Mouse (Mus musculus): Measurements from ENCODE around the gene Rapgef4. TPM values are rescaled to one million over a fixed set of nuclear protein-coding genes. Genes with fewer than 3 reads are reported as not detected.

Rapgef4 gene
- polyA plus RNA-seq, 1 experiment from 2014 or later = 2.1 TPM

GRCm38 (mm10) chr2:72284689-72285088 lies 303.6 kb downstream of the Rapgef4 start:
- Histone ChIP-seq H3K9me3 (no peaks in the 10 kb centered on the region), H3K4me1 (peaks cover 19% of the 10 kb centered on the region), H3K27ac (no peak overlapping the region), H3K4me3 (no peak overlapping the region), H3K36me3 (replicated peaks) (no peaks in the 10 kb centered on the region), H3K27me3 (ENCODE audit: poor library complexity, severe bottlenecking) (peaks cover 34% of the 10 kb centered on the region)
- DNase-seq (ENCODE audit: extremely low spot score, low spot score) = no peak
- 76% methylated on average over 7 of the region's 7 CpGs for WGBS

GRCm38 (mm10) chr2:72285256-72285887 lies 304.3 kb downstream of the Rapgef4 start, which contains the start of gene Map3k20:
Gene Map3k20, plus strand, starts transcription at chr2:72285637.
- no peaks in the 10 kb centered on the region for H3K9me3 ChIP-seq
- peaks cover 19% of the 10 kb centered on the region for H3K4me1 ChIP-seq
- DNase-seq (ENCODE audit: extremely low spot score, low spot score) = peak; percentile 77
- H3K4me3 ChIP-seq = peak within 1 kb of the TSS; percentile 97
- no peaks in the 10 kb centered on the region for H3K36me3 ChIP-seq (replicated peaks)
- H3K27ac ChIP-seq = peak within 1 kb of the TSS; percentile 93
- 2% methylated on average over 44 of the region's 50 CpGs for WGBS
- peaks cover 34% of the 10 kb centered on the region for H3K27me3 ChIP-seq (ENCODE audit: poor library complexity, severe bottlenecking)

GRCm38 (mm10) chr2:72285888-72286661 lies 305.0 kb downstream of the Rapgef4 start:
- peak; percentile 30 for DNase-seq (ENCODE audit: extremely low spot score, low spot score)
- no peaks in the 10 kb centered on the region for H3K9me3 ChIP-seq
- H3K27me3 ChIP-seq (ENCODE audit: poor library complexity, severe bottlenecking) = peaks cover 34% of the 10 kb centered on the region
- WGBS = 3% methylated on average over 46 of the region's 60 CpGs
- H3K36me3 ChIP-seq (replicated peaks) = no peaks in the 10 kb centered on the region
- peak overlapping the region; percentile 97 for H3K4me3 ChIP-seq
- peak overlapping the region; percentile 93 for H3K27ac ChIP-seq
- H3K4me1 ChIP-seq = peaks cover 19% of the 10 kb centered on the region

GRCm38 (mm10) chr2:72287142-72287541 lies 306.1 kb downstream of the Rapgef4 start:
- H3K4me1 ChIP-seq = peaks cover 19% of the 10 kb centered on the region
- H3K27me3 ChIP-seq (ENCODE audit: poor library complexity, severe bottlenecking) = peaks cover 32% of the 10 kb centered on the region
- H3K36me3 ChIP-seq (replicated peaks) = no peaks in the 10 kb centered on the region
- DNase-seq (ENCODE audit: extremely low spot score, low spot score) = no peak
- no peaks in the 10 kb centered on the region for H3K9me3 ChIP-seq
- H3K27ac ChIP-seq = no peak overlapping the region
- 67% methylated on average over 4 of the region's 4 CpGs for WGBS
- no peak overlapping the region for H3K4me3 ChIP-seq

GRCm38 (mm10) chr2:72288932-72289534 lies 308.0 kb downstream of the Rapgef4 start:
- H3K4me3 ChIP-seq = no peak overlapping the region
- H3K36me3 ChIP-seq (replicated peaks) = no peaks in the 10 kb centered on the region
- peaks cover 20% of the 10 kb centered on the region for H3K27me3 ChIP-seq (ENCODE audit: poor library complexity, severe bottlenecking)
- 93% methylated on average over 11 of the region's 11 CpGs for WGBS
- no peaks in the 10 kb centered on the region for H3K9me3 ChIP-seq
- H3K4me1 ChIP-seq = peaks cover 19% of the 10 kb centered on the region
- H3K27ac ChIP-seq = no peak overlapping the region
- no peak for DNase-seq (ENCODE audit: extremely low spot score, low spot score)

GRCm38 (mm10) chr2:72291103-72291502 lies 310.1 kb downstream of the Rapgef4 start:
- Histone ChIP-seq H3K4me3 (no peak overlapping the region), H3K9me3 (no peaks in the 10 kb centered on the region), H3K27ac (no peak overlapping the region), H3K36me3 (replicated peaks) (no peaks in the 10 kb centered on the region), H3K27me3 (ENCODE audit: poor library complexity, severe bottlenecking) (peaks cover 7% of the 10 kb centered on the region), H3K4me1 (peaks cover 12% of the 10 kb centered on the region)
- no peak for DNase-seq (ENCODE audit: extremely low spot score, low spot score)
- 70% methylated on average over 1 of the region's 1 CpGs for WGBS

GRCm38 (mm10) chr2:72292573-72292972 lies 311.5 kb downstream of the Rapgef4 start:
- Histone ChIP-seq H3K4me3 (no peak overlapping the region), H3K27me3 (ENCODE audit: poor library complexity, severe bottlenecking) (peaks cover 2% of the 10 kb centered on the region), H3K4me1 (peaks cover 7% of the 10 kb centered on the region), H3K9me3 (no peaks in the 10 kb centered on the region), H3K27ac (no peak overlapping the region), H3K36me3 (replicated peaks) (no peaks in the 10 kb centered on the region)
- no peak for DNase-seq (ENCODE audit: extremely low spot score, low spot score)
- 91% methylated on average over 8 of the region's 8 CpGs for WGBS

- Histone ChIP-seq H3K4me3 (no peak overlapping the region), H3K36me3 (replicated peaks) (no peaks in the 10 kb centered on the region), H3K27me3 (ENCODE audit: poor library complexity, severe bottlenecking) (no peaks in the 10 kb centered on the region), H3K4me1 (no peaks in the 10 kb centered on the region), H3K9me3 (no peaks in the 10 kb centered on the region), H3K27ac (no peak overlapping the region)
- WGBS = 80% methylated on average over 6 of the region's 6 CpGs
- DNase-seq (ENCODE audit: extremely low spot score, low spot score) = no peak
These were observed 314.0 kb downstream of the Rapgef4 start for GRCm38 (mm10) chr2:72294994-72295393.

GRCm38 (mm10) chr2:72296984-72297715 lies 316.1 kb downstream of the Rapgef4 start:
- no peak for DNase-seq (ENCODE audit: extremely low spot score, low spot score)
- Histone ChIP-seq H3K4me3 (no peak overlapping the region), H3K27me3 (ENCODE audit: poor library complexity, severe bottlenecking) (no peaks in the 10 kb centered on the region), H3K27ac (no peak overlapping the region), H3K36me3 (replicated peaks) (no peaks in the 10 kb centered on the region), H3K9me3 (no peaks in the 10 kb centered on the region), H3K4me1 (no peaks in the 10 kb centered on the region)
- WGBS = 89% methylated on average over 10 of the region's 10 CpGs

- no peaks in the 10 kb centered on the region for H3K9me3 ChIP-seq
- no peaks in the 10 kb centered on the region for H3K27me3 ChIP-seq (ENCODE audit: poor library complexity, severe bottlenecking)
- H3K4me1 ChIP-seq = no peaks in the 10 kb centered on the region
- no peak for DNase-seq (ENCODE audit: extremely low spot score, low spot score)
- H3K36me3 ChIP-seq (replicated peaks) = no peaks in the 10 kb centered on the region
- WGBS = 81% methylated on average over 10 of the region's 10 CpGs
- no peak overlapping the region for H3K27ac ChIP-seq
- H3K4me3 ChIP-seq = no peak overlapping the region
These were observed 316.7 kb downstream of the Rapgef4 start for GRCm38 (mm10) chr2:72297716-72298082.

- no peak overlapping the region for H3K4me3 ChIP-seq
- H3K27me3 ChIP-seq (ENCODE audit: poor library complexity, severe bottlenecking) = no peaks in the 10 kb centered on the region
- H3K4me1 ChIP-seq = no peaks in the 10 kb centered on the region
- 61% methylated on average over 4 of the region's 4 CpGs for WGBS
- no peaks in the 10 kb centered on the region for H3K9me3 ChIP-seq
- no peaks in the 10 kb centered on the region for H3K36me3 ChIP-seq (replicated peaks)
- no peak overlapping the region for H3K27ac ChIP-seq
- DNase-seq (ENCODE audit: extremely low spot score, low spot score) = no peak
These were observed 317.4 kb downstream of the Rapgef4 start for GRCm38 (mm10) chr2:72298406-72298805.

- DNase-seq (ENCODE audit: extremely low spot score, low spot score) = no peak
- H3K4me3 ChIP-seq = no peak overlapping the region
- no peak overlapping the region for H3K27ac ChIP-seq
- peaks cover 5% of the 10 kb centered on the region; the same call in 1 of the 2 replicates for H3K9me3 ChIP-seq
- peaks cover 11% of the 10 kb centered on the region for H3K36me3 ChIP-seq (replicated peaks)
- 91% methylated on average over 9 of the region's 9 CpGs for WGBS
- no peaks in the 10 kb centered on the region for H3K27me3 ChIP-seq (ENCODE audit: poor library complexity, severe bottlenecking)
- H3K4me1 ChIP-seq = no peaks in the 10 kb centered on the region
These were observed 320.3 kb downstream of the Rapgef4 start for GRCm38 (mm10) chr2:72301194-72301916.

Measured in forebrain, embryonic 10.5 days (tissue).